Mouse (Mus musculus): Measurements from ENCODE around the gene Ppp2r5a. TPM values are rescaled to one million over a fixed set of nuclear protein-coding genes. Genes with fewer than 3 reads are reported as not detected.

Gene Ppp2r5a
- polyA plus RNA-seq (2015; fragmentation: Nextera tagmentation; extraction: Ambion mirVana): 15.7 and 18.8 TPM in 2 replicates

DNA sequence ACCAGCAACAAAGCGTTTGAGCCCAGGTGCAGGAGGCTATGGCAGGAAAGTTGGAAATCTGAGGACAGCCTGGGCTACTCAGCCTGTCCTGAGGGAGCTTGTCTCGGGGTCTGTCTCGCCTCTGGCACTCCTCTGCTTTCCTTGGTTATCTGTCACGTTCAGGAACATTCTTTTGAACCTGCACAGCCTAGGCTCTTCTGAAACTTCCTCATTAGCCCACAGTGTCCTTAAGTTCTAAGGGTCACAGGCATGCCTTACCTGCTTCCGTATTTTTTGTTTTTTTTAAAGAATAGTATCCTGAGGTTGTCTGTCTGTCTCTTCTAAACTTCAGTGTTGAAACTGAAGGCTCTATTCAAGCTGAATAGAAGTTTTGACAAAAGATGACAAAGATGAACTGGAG, at the start of gene Ppp2r5a:
Gene Ppp2r5a, minus strand, starts transcription at position 199 of the 400 bp plus-strand sequence.
- 61% methylated on average over 5 of the region's 5 CpGs for WGBS
- Histone ChIP-seq H3K36me3 (ENCODE audit: insufficient read depth, low read length) (no peaks in the 10 kb centered on the region), H3K4me2 (replicated peaks; ENCODE audit: low read depth, low read length) (no peak within 1 kb of the TSS), H3K27me3 (ENCODE audit: insufficient read depth, low read length) (0 out of 2 replicates have a peak, but pooled peaks cover 4% of the 10 kb centered on the region), H3K9me3 (ENCODE audit: low read length) (no peaks in the 10 kb centered on the region), H3K27ac (ENCODE audit: low read length) (no peak within 1 kb of the TSS), H3K4me3 (ENCODE audit: low read length) (no peak within 1 kb of the TSS), H3K9ac (replicated peaks; ENCODE audit: low read length) (no peak within 1 kb of the TSS), H3K4me1 (ENCODE audit: insufficient read depth, low read length) (no peaks in the 10 kb centered on the region; the same call in 1 of the 2 replicates)
- no peak for ATAC-seq (ENCODE audit: low FRiP score, low TSS enrichment)

DNA sequence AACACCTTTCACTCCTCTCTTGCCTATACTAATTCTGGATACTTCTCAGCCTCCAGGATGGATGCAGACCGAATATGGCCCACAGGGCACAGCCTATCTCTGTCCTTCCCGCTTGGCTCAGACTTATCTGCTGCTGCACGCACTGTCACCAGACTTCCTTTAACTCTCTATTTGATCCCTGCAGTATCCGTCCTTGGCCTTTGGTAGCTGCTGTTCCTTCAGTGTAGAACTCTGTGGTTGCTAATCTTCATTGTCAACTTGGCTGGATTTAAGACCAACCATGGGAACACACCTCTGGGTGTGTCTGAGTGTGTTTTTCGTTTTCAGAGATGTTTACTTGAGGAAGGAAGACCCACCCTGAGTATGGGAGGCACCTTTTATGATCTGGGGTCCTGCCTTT, 47.5 kb upstream of the Ppp2r5a start:
- WGBS: 73% methylated on average over 5 of the region's 5 CpGs
- H3K4me1 ChIP-seq (ENCODE audit: insufficient read depth, low read length): peaks cover 33% of the 10 kb centered on the region
- H3K27me3 ChIP-seq (ENCODE audit: insufficient read depth, low read length): no peaks in the 10 kb centered on the region
- no peak overlapping the region for H3K4me2 ChIP-seq (replicated peaks; ENCODE audit: low read depth, low read length)
- H3K9ac ChIP-seq (replicated peaks; ENCODE audit: low read length): no peak overlapping the region
- H3K9me3 ChIP-seq (ENCODE audit: low read length): no peaks in the 10 kb centered on the region
- H3K27ac ChIP-seq (ENCODE audit: low read length): no peak overlapping the region
- no peaks in the 10 kb centered on the region for H3K36me3 ChIP-seq (ENCODE audit: insufficient read depth, low read length)
- ATAC-seq (ENCODE audit: low FRiP score, low TSS enrichment): no peak
- H3K4me3 ChIP-seq (ENCODE audit: low read length): no peak overlapping the region

DNA sequence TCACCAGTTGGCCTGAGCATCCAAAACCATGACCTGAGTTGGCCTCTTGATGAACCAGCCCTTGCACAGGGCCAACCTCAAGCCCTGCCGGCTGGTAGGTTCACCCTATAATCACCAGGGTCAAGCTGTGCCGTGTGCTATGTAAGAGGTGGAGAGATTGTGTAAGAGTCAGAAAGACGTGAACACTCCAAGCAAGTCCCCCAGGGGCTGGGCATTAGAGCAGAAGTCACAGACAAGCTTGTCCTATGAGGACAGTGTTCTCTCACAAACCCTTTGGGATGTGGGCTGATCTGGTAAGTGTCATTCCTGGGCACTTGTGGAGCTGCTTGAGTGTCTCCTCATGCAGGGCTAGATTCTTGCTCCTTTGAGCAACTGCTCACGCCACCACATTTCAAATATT, 46.5 kb upstream of the Ppp2r5a start:
- Histone ChIP-seq H3K27ac (ENCODE audit: low read length) (no peak overlapping the region), H3K4me1 (ENCODE audit: insufficient read depth, low read length) (peaks cover 39% of the 10 kb centered on the region), H3K36me3 (ENCODE audit: insufficient read depth, low read length) (no peaks in the 10 kb centered on the region), H3K4me2 (replicated peaks; ENCODE audit: low read depth, low read length) (no peak overlapping the region), H3K4me3 (ENCODE audit: low read length) (no peak overlapping the region), H3K9ac (replicated peaks; ENCODE audit: low read length) (no peak overlapping the region), H3K27me3 (ENCODE audit: insufficient read depth, low read length) (no peaks in the 10 kb centered on the region), H3K9me3 (ENCODE audit: low read length) (no peaks in the 10 kb centered on the region)
- no peak for ATAC-seq (ENCODE audit: low FRiP score, low TSS enrichment)
- WGBS: 85% methylated on average over 4 of the region's 4 CpGs

DNA sequence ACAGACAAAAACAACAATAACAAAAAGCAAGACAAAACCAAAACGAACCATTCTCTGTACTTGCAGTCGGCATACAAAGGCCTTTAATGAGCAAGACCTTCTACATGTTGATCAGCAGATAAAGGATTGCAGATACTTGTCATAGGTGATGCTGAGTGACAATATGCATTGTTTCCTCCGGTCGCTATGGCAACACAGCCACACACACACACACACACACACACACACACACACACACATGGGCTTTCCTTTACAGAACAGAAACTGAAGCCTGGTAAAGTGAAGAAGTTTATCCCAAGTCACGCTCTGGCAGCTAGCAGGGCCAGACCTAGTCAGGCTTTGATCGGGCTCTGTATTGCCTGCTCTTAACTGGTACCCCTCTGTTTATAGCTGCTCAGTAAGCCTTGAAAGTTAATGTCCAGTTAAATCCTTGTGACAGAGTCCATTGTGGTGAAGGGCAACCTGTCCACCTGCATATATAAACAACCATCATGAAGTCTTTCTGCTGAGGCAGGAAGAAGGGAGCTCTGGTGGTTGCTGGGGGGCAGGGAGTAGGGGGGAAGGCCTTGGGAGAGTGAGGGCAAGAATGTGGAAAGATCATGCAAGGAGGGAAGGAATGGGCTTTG, 44.4 kb upstream of the Ppp2r5a start:
- Histone ChIP-seq H3K9me3 (ENCODE audit: low read length) (no peaks in the 10 kb centered on the region), H3K9ac (replicated peaks; ENCODE audit: low read length) (no peak overlapping the region), H3K4me2 (replicated peaks; ENCODE audit: low read depth, low read length) (no peak overlapping the region), H3K4me3 (ENCODE audit: low read length) (no peak overlapping the region), H3K27ac (ENCODE audit: low read length) (peak overlapping the region; percentile 80), H3K4me1 (ENCODE audit: insufficient read depth, low read length) (peaks cover 34% of the 10 kb centered on the region), H3K27me3 (ENCODE audit: insufficient read depth, low read length) (no peaks in the 10 kb centered on the region), H3K36me3 (ENCODE audit: insufficient read depth, low read length) (no peaks in the 10 kb centered on the region)
- 72% methylated on average over 6 of the region's 6 CpGs for WGBS
- ATAC-seq (ENCODE audit: low FRiP score, low TSS enrichment): peak; percentile 84

DNA sequence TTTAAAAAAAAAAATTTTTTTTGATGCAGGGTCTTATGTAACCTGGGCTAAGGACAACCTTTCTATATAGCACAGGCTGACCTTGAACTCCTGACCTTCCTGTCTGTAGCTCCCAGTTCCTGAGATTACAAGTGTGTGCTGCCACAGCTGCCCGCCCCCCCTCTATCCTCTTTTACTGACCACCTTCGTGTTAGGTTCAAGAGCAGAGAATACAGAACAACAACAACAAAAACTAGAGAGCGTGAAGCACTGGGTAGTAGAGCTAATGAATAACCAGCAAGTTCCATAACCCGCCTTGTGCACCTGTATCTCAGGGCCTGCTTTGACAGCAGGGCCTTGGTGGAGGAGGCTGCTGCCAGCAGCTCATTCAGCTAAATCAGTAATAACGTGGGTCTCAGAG, 43.2 kb upstream of the Ppp2r5a start:
- 51% methylated on average over 5 of the region's 5 CpGs for WGBS
- Histone ChIP-seq H3K27me3 (ENCODE audit: insufficient read depth, low read length) (no peaks in the 10 kb centered on the region), H3K4me1 (ENCODE audit: insufficient read depth, low read length) (peaks cover 34% of the 10 kb centered on the region), H3K9me3 (ENCODE audit: low read length) (no peaks in the 10 kb centered on the region), H3K4me3 (ENCODE audit: low read length) (no peak overlapping the region), H3K9ac (replicated peaks; ENCODE audit: low read length) (no peak overlapping the region), H3K27ac (ENCODE audit: low read length) (peak overlapping the region; percentile 85), H3K36me3 (ENCODE audit: insufficient read depth, low read length) (no peaks in the 10 kb centered on the region), H3K4me2 (replicated peaks; ENCODE audit: low read depth, low read length) (no peak overlapping the region)
- peak; percentile 74 for ATAC-seq (ENCODE audit: low FRiP score, low TSS enrichment)

DNA sequence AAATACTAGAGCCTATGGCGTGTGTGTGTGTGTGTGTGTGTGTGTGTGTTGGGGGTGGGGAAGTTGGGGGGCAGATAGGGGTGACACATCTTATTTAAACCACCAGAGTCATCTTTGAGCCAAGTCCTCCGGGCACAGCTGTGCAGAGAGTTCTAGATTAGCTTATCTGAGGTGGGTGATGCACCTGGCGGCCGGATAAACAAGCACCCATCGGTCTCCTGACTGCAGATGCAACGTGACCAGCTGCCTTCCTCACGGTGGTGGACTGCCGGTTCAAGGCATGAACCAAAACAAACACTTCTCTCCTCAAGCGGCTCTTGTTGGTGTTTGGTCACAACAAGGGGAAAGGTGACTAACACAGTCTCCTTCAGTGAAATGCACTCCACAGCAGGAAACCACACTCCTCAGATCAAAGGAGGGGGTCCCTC, 42.8 kb upstream of the Ppp2r5a start:
- 43% methylated on average over 9 of the region's 9 CpGs for WGBS
- no peak overlapping the region for H3K4me2 ChIP-seq (replicated peaks; ENCODE audit: low read depth, low read length)
- ATAC-seq (ENCODE audit: low FRiP score, low TSS enrichment): no peak

DNA sequence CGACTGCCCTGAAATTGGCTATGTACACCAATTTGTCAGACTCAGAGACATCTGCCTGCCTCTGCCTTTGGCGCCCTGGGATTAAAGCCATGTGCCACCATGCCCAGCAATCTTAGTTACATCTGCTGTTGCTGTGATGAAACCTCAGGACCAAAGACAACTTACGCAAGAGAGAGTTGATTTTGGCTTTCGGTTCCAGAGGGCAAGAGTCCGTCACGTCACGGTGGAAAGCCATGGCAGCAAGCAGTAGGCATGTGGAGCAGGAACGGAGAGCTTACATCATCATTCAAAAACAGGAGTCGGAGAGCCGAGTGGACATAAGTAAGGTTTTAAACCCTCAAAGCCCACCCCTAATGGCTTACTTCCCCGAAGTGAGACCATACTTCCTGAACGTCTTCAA, 42.3 kb upstream of the Ppp2r5a start:
- Histone ChIP-seq H3K4me2 (replicated peaks; ENCODE audit: low read depth, low read length) (no peak overlapping the region), H3K27ac (ENCODE audit: low read length) (peak overlapping the region; percentile 85), H3K4me3 (ENCODE audit: low read length) (no peak overlapping the region), H3K9ac (replicated peaks; ENCODE audit: low read length) (no peak overlapping the region), H3K36me3 (ENCODE audit: insufficient read depth, low read length) (no peaks in the 10 kb centered on the region), H3K4me1 (ENCODE audit: insufficient read depth, low read length) (peaks cover 34% of the 10 kb centered on the region), H3K9me3 (ENCODE audit: low read length) (no peaks in the 10 kb centered on the region), H3K27me3 (ENCODE audit: insufficient read depth, low read length) (no peaks in the 10 kb centered on the region)
- no peak for ATAC-seq (ENCODE audit: low FRiP score, low TSS enrichment)
- WGBS: 76% methylated on average over 12 of the region's 12 CpGs

More for the DNA sequence above, 42.8 kb upstream of the Ppp2r5a start:
- no peaks in the 10 kb centered on the region for H3K27me3 ChIP-seq (ENCODE audit: insufficient read depth, low read length)
- H3K36me3 ChIP-seq (ENCODE audit: insufficient read depth, low read length): no peaks in the 10 kb centered on the region
- H3K4me1 ChIP-seq (ENCODE audit: insufficient read depth, low read length): peaks cover 34% of the 10 kb centered on the region
- no peak overlapping the region for H3K4me3 ChIP-seq (ENCODE audit: low read length)
- H3K9me3 ChIP-seq (ENCODE audit: low read length): no peaks in the 10 kb centered on the region
- H3K9ac ChIP-seq (replicated peaks; ENCODE audit: low read length): no peak overlapping the region
- peak overlapping the region; percentile 85 for H3K27ac ChIP-seq (ENCODE audit: low read length)

DNA sequence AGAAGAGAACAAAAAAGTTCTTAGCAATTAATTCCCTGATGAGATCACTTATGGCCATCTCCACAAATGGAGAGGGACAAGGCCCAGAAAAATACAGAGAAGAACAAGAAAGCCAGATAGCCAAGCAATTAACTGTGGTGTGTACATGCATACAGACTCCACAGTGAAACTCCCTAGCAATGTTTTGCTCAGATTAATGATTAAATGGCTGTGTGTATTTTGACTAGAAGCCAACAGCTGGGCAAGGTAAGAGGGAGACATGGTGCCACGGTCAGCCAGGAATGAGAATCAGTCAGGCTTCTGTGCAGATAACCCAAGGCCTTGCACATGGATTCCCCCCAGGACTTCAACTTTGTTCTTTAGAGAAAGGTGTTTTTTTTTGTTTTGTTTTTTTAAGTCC, 41.4 kb upstream of the Ppp2r5a start:
- 15% methylated on average over 1 of the region's 1 CpGs for WGBS
- Histone ChIP-seq H3K4me2 (replicated peaks; ENCODE audit: low read depth, low read length) (no peak overlapping the region), H3K4me3 (ENCODE audit: low read length) (no peak overlapping the region), H3K4me1 (ENCODE audit: insufficient read depth, low read length) (peaks cover 34% of the 10 kb centered on the region), H3K27me3 (ENCODE audit: insufficient read depth, low read length) (no peaks in the 10 kb centered on the region), H3K9me3 (ENCODE audit: low read length) (no peaks in the 10 kb centered on the region), H3K9ac (replicated peaks; ENCODE audit: low read length) (no peak overlapping the region), H3K27ac (ENCODE audit: low read length) (peak overlapping the region; percentile 85), H3K36me3 (ENCODE audit: insufficient read depth, low read length) (no peaks in the 10 kb centered on the region)
- peak; percentile 71 for ATAC-seq (ENCODE audit: low FRiP score, low TSS enrichment)

DNA sequence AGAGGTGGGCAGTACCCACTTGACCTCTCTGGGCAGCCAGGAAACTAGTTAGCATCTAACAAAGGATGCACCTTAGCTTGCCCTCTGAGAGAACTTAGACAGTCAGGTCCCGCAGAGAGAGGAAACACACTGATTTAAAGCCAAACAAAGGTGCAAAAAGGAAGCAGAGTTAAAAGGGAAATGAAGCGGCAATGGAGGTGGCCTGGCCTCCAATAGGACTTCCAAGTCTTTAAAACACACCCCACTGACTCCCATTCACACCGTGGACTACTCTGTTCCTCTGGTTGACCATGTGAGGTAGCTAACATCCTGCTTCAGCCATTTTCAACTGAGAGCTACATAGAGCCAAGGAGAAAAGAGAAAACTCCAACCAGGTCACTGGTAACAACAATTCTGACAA, 35.9 kb upstream of the Ppp2r5a start:
- peaks cover 14% of the 10 kb centered on the region for H3K4me1 ChIP-seq (ENCODE audit: insufficient read depth, low read length)
- no peaks in the 10 kb centered on the region for H3K36me3 ChIP-seq (ENCODE audit: insufficient read depth, low read length)
- no peak overlapping the region for H3K27ac ChIP-seq (ENCODE audit: low read length)
- no peak overlapping the region for H3K9ac ChIP-seq (replicated peaks; ENCODE audit: low read length)
- H3K4me2 ChIP-seq (replicated peaks; ENCODE audit: low read depth, low read length): no peak overlapping the region
- 68% methylated on average over 3 of the region's 3 CpGs for WGBS
- no peaks in the 10 kb centered on the region for H3K9me3 ChIP-seq (ENCODE audit: low read length)
- H3K27me3 ChIP-seq (ENCODE audit: insufficient read depth, low read length): no peaks in the 10 kb centered on the region
- no peak for ATAC-seq (ENCODE audit: low FRiP score, low TSS enrichment)
- no peak overlapping the region for H3K4me3 ChIP-seq (ENCODE audit: low read length)

DNA sequence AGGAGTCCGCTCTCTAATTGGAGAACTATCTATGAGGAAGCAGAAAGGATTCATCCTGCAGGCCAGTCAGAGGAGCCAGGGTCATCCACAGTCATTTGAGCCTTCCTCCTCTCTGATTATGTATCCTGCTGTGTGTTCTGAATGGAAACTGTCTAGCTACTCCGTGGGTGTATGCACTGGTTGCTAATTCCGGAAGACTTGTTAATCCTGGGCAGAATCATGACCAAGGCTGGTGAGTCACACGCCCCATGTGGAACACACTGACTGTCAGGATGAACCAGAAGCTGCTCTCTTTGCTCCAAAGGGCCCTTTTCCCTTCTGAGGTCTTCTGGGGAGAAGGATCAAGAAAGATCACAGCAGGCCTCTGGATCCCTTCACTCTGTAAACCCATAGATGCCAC, 35.5 kb upstream of the Ppp2r5a start:
- Histone ChIP-seq H3K4me1 (ENCODE audit: insufficient read depth, low read length) (peaks cover 12% of the 10 kb centered on the region), H3K9ac (replicated peaks; ENCODE audit: low read length) (no peak overlapping the region), H3K27ac (ENCODE audit: low read length) (no peak overlapping the region), H3K4me3 (ENCODE audit: low read length) (no peak overlapping the region), H3K9me3 (ENCODE audit: low read length) (no peaks in the 10 kb centered on the region), H3K4me2 (replicated peaks; ENCODE audit: low read depth, low read length) (no peak overlapping the region), H3K36me3 (ENCODE audit: insufficient read depth, low read length) (no peaks in the 10 kb centered on the region), H3K27me3 (ENCODE audit: insufficient read depth, low read length) (no peaks in the 10 kb centered on the region)
- WGBS: 64% methylated on average over 4 of the region's 4 CpGs
- ATAC-seq (ENCODE audit: low FRiP score, low TSS enrichment): no peak
